Mouse (Mus musculus): Measurements from ENCODE around the gene Vmn1r86. TPM values are rescaled to one million over a fixed set of nuclear protein-coding genes. Genes with fewer than 3 reads are reported as not detected.
"Not testable (repeated sequence)": the region's sequence is repeated elsewhere in the genome, so short reads cannot be mapped to it uniquely, and the experiment has no call there.

Gene Vmn1r86
- polyA plus RNA-seq (2016; fragmentation: Nextera tagmentation; extraction: Ambion mirVana), result not detected in 2 replicates

DNA sequence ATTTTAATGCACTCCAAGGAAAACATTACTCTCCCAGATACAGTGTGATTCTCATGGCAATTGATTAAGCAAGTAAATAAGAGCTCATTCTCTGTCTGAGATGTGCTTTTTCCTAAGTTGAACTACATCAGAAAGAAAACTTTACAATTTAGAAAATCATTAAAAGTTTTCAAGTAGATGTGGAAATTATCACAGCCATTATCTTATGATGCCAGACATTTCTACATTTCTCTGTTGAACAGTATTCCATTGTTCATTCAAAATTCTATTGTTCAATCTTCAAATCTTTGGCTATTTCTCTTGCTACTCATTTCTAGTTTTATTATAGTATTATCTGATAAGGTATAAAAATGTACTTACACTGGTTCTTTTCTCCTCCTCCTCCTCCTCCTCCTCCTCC lies at the start of gene Vmn1r86:
Gene Vmn1r86, minus strand, starts transcription at position 101 of the 400 bp plus-strand sequence.
- H3K27ac ChIP-seq, result no peak within 1 kb of the TSS
- no peak for ATAC-seq (ENCODE audit: low FRiP score)
- H3K9ac ChIP-seq, result no peak within 1 kb of the TSS
- no peaks in the 10 kb centered on the region for H3K9me3 ChIP-seq (replicated peaks)
- no peak within 1 kb of the TSS for H3K4me3 ChIP-seq
- H3K27me3 ChIP-seq, result no peaks in the 10 kb centered on the region
- no peak within 1 kb of the TSS for H3K4me2 ChIP-seq (replicated peaks)
- H3K4me1 ChIP-seq, result no peaks in the 10 kb centered on the region
- H3K36me3 ChIP-seq, result no peaks in the 10 kb centered on the region

DNA sequence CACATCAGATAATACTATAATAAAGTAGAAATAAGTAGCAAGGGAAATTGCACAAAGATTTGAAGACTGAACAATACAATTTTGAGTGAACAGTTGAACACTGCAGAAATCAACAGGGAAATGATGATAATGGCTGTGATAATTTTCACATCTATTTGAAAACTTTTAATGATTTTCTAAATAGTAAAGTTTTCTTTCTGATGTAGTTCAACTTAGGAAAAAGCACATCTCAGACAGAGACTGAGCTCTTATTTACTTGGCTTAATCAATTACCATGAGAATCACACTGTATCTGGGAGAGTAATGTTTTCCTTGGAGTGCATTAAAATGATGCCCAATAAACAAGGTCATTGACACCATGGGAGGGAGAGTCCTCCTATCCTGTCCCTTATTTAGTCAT lies 39.6 kb upstream of the Vmn1r86 start, which contains the start of gene Vmn1r88:
Gene Vmn1r88, plus strand, starts transcription at position 301 of the 400 bp plus-strand sequence.
- H3K27ac ChIP-seq, result no peak within 1 kb of the TSS
- H3K4me2 ChIP-seq (replicated peaks), result no peak within 1 kb of the TSS
- no peak within 1 kb of the TSS for H3K4me3 ChIP-seq
- no peaks in the 10 kb centered on the region for H3K4me1 ChIP-seq
- H3K36me3 ChIP-seq, result no peaks in the 10 kb centered on the region
- H3K27me3 ChIP-seq, result no peaks in the 10 kb centered on the region
- no peak within 1 kb of the TSS for H3K9ac ChIP-seq
- 0 out of 2 replicates have a peak, but pooled peaks cover 4% of the 10 kb centered on the region for H3K9me3 ChIP-seq (replicated peaks)
- no peak for ATAC-seq (ENCODE audit: low FRiP score)

DNA sequence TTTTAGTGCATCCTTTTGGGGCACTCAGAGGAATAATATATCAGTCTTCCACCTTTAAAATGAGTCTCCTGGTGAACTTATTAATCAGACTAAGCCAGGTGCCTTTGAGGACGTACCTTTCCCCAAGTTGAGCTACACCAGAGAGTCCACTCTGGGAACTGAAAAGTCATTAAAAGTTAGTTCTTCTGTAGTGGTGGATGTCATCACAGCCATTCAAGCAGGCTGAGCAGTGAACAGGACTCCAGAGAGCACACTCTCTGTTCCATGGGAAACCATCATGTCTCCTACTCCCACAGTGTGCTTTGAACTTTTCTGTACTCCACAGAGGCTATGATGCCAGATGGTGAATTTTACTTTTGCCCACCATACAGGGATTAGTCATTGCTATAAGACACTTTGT lies 20.3 kb upstream of the Vmn1r86 start, which contains the start of gene Vmn1r87:
Gene Vmn1r87, minus strand, starts transcription at position 101 of the 400 bp plus-strand sequence.
- no peaks in the 10 kb centered on the region for H3K36me3 ChIP-seq
- 72% methylated on average over 1 of the region's 1 CpGs for WGBS
- no peaks in the 10 kb centered on the region for H3K27me3 ChIP-seq
- H3K4me3 ChIP-seq, result no peak within 1 kb of the TSS
- H3K4me1 ChIP-seq, result no peaks in the 10 kb centered on the region
- no peak within 1 kb of the TSS for H3K4me2 ChIP-seq (replicated peaks)
- H3K9ac ChIP-seq, result no peak within 1 kb of the TSS
- no peak for ATAC-seq (ENCODE audit: low FRiP score)
- H3K9me3 ChIP-seq (replicated peaks), result no peaks in the 10 kb centered on the region
- H3K27ac ChIP-seq, result no peak within 1 kb of the TSS

DNA sequence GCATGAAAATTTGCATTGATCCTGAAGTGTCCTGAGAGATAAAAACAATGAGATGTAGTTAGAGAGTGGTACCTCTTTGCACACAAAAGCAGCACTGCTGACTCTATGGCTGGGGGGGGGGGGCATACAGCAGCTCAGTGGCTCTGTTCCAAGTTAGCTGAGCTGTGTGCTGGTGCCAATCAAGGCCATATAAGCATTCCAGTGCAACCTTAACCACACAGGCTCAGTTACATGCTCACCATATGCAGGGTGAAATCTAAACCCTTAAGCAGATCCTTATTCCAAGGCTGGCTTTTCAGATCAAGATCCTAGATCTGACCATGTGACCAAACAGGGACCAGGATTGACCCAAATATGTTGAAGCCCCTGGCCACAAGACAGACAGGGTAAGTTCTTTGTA lies 17.6 kb upstream of the Vmn1r86 start:
- H3K27me3 ChIP-seq, result no peaks in the 10 kb centered on the region
- H3K9me3 ChIP-seq (replicated peaks), result no peaks in the 10 kb centered on the region
- no peaks in the 10 kb centered on the region for H3K36me3 ChIP-seq
- H3K9ac ChIP-seq, result no peak overlapping the region
- no peaks in the 10 kb centered on the region for H3K4me1 ChIP-seq
- ATAC-seq (ENCODE audit: low FRiP score), result no peak
- H3K4me2 ChIP-seq (replicated peaks), result no peak overlapping the region
- H3K4me3 ChIP-seq, result no peak overlapping the region
- no peak overlapping the region for H3K27ac ChIP-seq

DNA sequence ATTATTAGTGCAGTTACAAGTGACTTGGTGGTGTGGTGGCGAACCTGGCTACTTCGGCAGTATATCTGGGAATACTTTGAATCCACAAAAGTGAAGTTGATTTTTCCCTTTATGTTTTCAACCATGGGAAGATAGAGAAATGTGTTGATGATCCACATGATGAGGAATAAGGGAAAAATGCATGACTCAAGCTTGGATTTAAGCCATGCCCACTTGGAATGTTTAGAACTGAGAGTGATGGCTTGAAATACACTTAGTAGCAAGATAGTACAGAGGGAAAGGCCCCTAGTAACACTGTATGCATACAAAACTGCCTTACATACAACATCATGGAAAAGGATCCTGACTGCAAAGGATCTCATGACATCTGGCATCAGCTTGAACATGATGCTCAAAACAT lies 12.1 kb upstream of the Vmn1r86 start:
- H3K27me3 ChIP-seq, result no peaks in the 10 kb centered on the region
- H3K4me1 ChIP-seq, result no peaks in the 10 kb centered on the region
- no peak overlapping the region for H3K4me3 ChIP-seq
- no peak overlapping the region for H3K4me2 ChIP-seq (replicated peaks)
- H3K9ac ChIP-seq, result no peak overlapping the region
- no peaks in the 10 kb centered on the region for H3K36me3 ChIP-seq
- no peaks in the 10 kb centered on the region for H3K9me3 ChIP-seq (replicated peaks)
- ATAC-seq (ENCODE audit: low FRiP score), result no peak
- no peak overlapping the region for H3K27ac ChIP-seq
- 79% methylated on average over 2 of the region's 2 CpGs for WGBS

DNA sequence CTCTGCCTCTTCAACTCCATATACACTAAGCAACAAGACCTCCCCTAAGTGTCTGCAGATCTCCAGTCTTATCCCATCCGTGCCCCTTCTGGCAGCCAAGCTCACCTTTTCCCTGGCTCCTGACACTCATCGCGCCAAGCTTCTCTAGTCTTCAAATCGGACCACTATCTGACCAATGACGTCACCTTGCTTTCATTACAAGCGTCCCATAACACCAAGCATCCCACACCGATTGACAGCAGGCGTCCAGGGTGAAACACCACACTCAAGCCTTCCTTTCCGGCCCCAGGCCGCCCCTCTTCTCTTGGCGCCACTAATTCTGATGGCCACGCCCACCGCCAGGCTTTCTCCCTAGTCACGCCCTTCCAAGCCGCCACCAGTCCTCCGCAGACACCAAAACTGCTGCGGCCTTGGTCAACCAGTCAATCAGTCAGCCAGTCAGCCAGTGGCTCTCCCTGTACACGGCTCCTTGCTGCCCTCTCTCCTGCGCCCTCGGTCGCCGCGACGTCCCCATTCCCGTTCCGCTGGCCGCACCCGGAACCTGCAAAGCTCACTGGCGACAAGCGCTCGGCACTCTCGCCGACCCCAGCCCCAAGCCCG lies 3.9 kb upstream of the Vmn1r86 start:
- H3K9ac ChIP-seq; H3K27ac ChIP-seq; H3K4me1 ChIP-seq; H3K36me3 ChIP-seq; H3K27me3 ChIP-seq; H3K9me3 ChIP-seq (replicated peaks): not testable (repeated sequence)
- WGBS, result under 1% methylated on average over 24 of the region's 34 CpGs
- H3K4me2 ChIP-seq (replicated peaks), result peak overlapping the region; percentile 42
- ATAC-seq (ENCODE audit: low FRiP score), result peak; percentile 93
- peak overlapping the region; percentile 27 for H3K4me3 ChIP-seq

DNA sequence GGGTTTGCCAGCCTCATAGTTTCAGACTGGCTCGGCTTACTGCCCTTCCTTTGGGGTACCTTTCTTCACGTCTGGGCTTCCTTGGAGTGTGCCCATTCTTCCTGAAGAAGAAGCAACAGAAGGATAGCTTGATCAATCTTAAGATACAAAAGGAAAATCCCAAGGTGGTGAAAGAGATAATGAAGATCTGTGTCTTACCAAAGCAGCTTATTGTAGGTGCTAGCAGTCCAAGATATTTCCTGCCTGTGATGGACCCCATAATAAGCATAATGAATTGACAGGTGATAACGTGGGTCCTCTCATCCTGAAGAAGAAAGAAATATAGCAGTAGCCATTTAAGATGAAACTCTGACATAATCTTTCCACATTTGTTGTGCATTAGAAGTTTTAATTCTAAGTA lies 24.6 kb downstream of the Vmn1r86 start, which contains the start of gene Vmn1r85:
Gene Vmn1r85, minus strand, starts transcription at position 101 of the 400 bp plus-strand sequence.
- WGBS, result 65% methylated on average over 3 of the region's 3 CpGs
- no peaks in the 10 kb centered on the region for H3K4me1 ChIP-seq
- H3K27me3 ChIP-seq, result no peaks in the 10 kb centered on the region
- no peak within 1 kb of the TSS for H3K4me3 ChIP-seq
- no peak within 1 kb of the TSS for H3K27ac ChIP-seq
- no peaks in the 10 kb centered on the region for H3K36me3 ChIP-seq
- H3K4me2 ChIP-seq (replicated peaks), result no peak within 1 kb of the TSS
- H3K9ac ChIP-seq, result no peak within 1 kb of the TSS
- ATAC-seq (ENCODE audit: low FRiP score), result no peak
- H3K9me3 ChIP-seq (replicated peaks), result no peaks in the 10 kb centered on the region

DNA sequence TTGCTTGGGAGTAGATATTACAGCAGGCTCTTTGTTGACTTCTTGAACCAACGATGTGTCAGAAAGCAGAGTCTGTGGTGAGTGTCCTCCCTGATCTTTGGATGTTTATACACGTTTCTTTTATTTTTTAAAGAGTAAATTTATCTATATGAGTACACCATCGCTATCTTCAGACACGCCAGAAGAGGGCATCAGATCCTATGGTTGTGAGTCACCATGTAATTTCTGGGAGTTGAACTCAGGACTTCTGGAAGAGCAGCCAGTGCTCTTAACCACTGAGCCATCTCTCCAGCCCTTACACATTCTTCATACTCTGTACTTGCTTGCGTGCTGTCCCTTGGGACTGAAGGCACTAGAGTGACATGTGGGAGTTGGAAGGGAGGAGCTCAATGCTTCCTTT lies 47.4 kb downstream of the Vmn1r86 start:
- Histone ChIP-seq H3K9ac (no peak overlapping the region), H3K4me2 (replicated peaks) (no peak overlapping the region)
- WGBS, result 54% methylated on average over 5 of the region's 5 CpGs

DNA sequence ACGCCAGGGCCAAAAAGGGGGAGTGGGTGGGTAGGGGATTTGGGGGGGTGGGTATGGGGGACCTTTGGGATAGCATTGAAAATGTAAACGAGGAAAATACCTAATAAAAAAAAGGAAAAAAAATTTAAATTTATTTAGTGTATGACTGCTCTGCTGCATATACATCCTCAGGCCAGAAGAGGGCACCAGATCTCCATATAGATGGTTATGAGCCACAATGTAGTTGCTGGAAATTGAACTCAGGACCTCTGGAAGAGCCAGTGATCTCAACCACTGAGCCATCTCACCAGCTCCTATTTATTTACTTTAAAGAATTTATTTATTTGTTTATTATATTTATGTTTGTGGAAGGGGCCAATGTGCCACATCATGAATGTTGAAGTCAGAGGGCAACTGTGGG lies 56.3 kb downstream of the Vmn1r86 start:
- H3K27ac ChIP-seq; ATAC-seq (ENCODE audit: low FRiP score); H3K4me2 ChIP-seq (replicated peaks); H3K27me3 ChIP-seq; H3K9ac ChIP-seq; H3K4me1 ChIP-seq; H3K36me3 ChIP-seq; H3K4me3 ChIP-seq; H3K9me3 ChIP-seq (replicated peaks): not testable (repeated sequence)
- 60% methylated on average over 2 of the region's 2 CpGs for whole genome bisulfite sequencing

More for the DNA sequence above, 47.4 kb downstream of the Vmn1r86 start:
- H3K27ac ChIP-seq, result no peak overlapping the region
- H3K4me1 ChIP-seq, result no peaks in the 10 kb centered on the region
- no peaks in the 10 kb centered on the region for H3K27me3 ChIP-seq
- no peaks in the 10 kb centered on the region for H3K9me3 ChIP-seq (replicated peaks)
- no peak for ATAC-seq (ENCODE audit: low FRiP score)
- H3K36me3 ChIP-seq, result no peaks in the 10 kb centered on the region
- H3K4me3 ChIP-seq, result no peak overlapping the region

DNA sequence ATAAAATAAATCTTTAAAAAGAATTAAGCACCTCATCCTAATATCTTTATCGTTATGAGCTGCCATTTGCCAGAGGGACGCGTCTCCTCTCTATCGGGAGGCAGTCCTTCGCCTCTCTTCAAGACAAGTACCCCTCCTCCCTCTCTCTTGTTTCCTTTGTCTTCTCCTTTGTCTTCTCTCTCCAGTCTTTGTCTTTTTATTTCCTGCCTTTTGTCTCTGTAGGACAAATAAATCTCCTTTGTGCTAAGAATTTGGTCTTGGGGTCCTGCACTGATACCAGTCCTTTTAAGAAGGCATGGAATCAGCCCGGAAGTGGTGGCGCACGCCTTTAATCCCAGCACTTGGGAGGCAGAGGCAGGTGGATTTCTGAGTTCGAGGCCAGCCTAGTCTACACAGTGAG lies 60.2 kb downstream of the Vmn1r86 start:
- Histone ChIP-seq H3K36me3 (no peaks in the 10 kb centered on the region), H3K9ac (no peak overlapping the region), H3K4me1 (no peaks in the 10 kb centered on the region), H3K9me3 (replicated peaks) (no peaks in the 10 kb centered on the region), H3K4me3 (no peak overlapping the region), H3K27me3 (no peaks in the 10 kb centered on the region), H3K27ac (no peak overlapping the region), H3K4me2 (replicated peaks) (no peak overlapping the region)
- no peak for ATAC-seq (ENCODE audit: low FRiP score)
- WGBS, result 85% methylated on average over 9 of the region's 9 CpGs

DNA sequence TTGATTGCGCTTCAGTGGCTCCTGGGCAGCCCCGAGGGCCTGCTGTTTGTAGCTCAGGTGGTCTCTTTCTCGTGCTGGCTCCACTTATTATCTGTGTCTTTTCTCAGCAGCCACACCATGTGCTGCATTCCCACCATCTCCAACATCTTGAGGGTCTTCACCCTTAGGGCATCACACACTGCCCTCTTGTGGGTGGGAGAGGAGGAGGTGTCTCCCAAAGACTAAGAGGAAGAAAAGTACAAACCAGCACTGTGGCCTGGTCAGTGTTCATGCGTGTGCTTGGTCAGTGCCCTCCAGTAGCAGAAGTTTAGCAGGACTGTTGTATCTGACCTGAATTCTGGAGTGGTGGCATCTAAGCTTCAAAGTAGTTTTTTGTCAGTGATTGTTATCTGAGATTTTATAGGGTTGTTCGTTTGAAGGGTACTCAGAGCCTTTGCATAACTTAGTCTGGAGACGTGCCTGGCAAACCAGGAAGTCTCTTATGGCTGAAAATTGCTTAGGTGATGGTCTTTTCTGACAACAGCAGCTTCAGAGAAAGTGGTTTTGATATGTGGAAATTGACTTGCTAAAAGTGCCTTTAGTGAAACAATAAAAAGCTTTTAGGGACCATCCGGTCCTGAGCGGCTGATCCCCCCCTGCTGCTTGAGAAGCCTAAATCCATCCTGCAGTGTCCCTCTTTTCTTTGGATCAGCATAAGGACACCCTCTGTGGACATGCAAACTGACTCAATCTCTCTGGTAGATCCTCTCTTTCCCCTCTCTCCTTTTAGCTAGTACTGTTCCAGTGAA lies 62.6 kb downstream of the Vmn1r86 start:
- Histone ChIP-seq H3K27ac (no peak overlapping the region), H3K4me3 (no peak overlapping the region), H3K9me3 (replicated peaks) (no peaks in the 10 kb centered on the region), H3K27me3 (no peaks in the 10 kb centered on the region), H3K9ac (no peak overlapping the region), H3K4me1 (peaks cover 6% of the 10 kb centered on the region; the same call in 1 of the 2 replicates), H3K36me3 (no peaks in the 10 kb centered on the region), H3K4me2 (replicated peaks) (no peak overlapping the region)
- 61% methylated on average over 8 of the region's 8 CpGs for WGBS
- no peak for ATAC-seq (ENCODE audit: low FRiP score)

DNA sequence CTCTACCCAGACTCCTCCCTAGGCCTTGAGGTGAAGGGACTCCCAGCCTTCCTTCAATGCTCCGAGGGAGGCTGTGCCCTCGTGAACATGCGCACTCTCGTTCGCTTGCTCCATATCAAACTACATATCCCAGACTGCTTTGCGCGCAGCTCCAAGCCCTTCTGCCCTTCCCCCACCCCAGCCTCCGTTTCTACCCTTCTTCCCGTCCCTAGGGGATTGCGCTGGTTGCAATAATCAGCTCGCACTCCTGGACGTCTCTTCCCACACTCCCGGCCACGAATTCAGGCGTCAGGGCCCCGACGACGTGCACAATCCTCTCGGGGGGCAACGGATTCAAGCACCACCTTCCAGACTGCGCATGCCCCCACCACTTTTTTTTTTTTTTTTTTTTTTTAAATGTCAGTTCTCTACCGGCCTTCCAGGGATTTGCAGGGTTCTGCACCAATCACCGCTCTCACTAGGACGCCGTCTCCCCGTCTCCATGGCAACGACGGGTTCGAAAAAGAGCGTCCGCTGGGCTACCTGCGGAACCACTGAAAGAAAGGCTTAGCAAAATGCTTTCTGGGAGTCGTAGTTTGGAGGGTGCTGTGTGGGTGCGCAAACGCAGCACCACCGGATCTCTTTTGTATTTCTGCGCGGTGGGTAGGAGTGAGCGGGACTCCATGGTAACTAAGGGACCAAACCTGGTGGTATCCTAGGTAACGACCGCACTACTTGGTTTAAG lies 65.3 kb downstream of the Vmn1r86 start, which contains the start of gene Mzf1:
Gene Mzf1, minus strand, starts transcription at position 478 of the 724 bp plus-strand sequence.
- Histone ChIP-seq H3K36me3 (no peaks in the 10 kb centered on the region), H3K27me3 (no peaks in the 10 kb centered on the region), H3K9me3 (replicated peaks) (no peaks in the 10 kb centered on the region), H3K27ac (peak within 1 kb of the TSS; percentile 94), H3K4me2 (replicated peaks) (peak within 1 kb of the TSS; percentile 47), H3K9ac (peak within 1 kb of the TSS; percentile 63), H3K4me3 (peak within 1 kb of the TSS; percentile 55), H3K4me1 (peaks cover 6% of the 10 kb centered on the region; the same call in 1 of the 2 replicates)
- peak; percentile 94 for ATAC-seq (ENCODE audit: low FRiP score)
- WGBS, result under 1% methylated on average over 41 of the region's 41 CpGs

All from hindbrain, embryonic 12.5 days (tissue).